Mouse (Mus musculus) A20 (cell line): Measurements from ENCODE around the gene Itsn2.
"Not testable (repeated sequence)": the region's sequence is repeated elsewhere in the genome, so short reads cannot be mapped to it uniquely, and the experiment has no call there.

Experiments
- DNase-seq: peaks from one replicate; pipeline ENCODE4 v3.0.0-alpha.2; 2011; ENCODE audit warnings: low read depth, low spot score

Gene Itsn2

DNA sequence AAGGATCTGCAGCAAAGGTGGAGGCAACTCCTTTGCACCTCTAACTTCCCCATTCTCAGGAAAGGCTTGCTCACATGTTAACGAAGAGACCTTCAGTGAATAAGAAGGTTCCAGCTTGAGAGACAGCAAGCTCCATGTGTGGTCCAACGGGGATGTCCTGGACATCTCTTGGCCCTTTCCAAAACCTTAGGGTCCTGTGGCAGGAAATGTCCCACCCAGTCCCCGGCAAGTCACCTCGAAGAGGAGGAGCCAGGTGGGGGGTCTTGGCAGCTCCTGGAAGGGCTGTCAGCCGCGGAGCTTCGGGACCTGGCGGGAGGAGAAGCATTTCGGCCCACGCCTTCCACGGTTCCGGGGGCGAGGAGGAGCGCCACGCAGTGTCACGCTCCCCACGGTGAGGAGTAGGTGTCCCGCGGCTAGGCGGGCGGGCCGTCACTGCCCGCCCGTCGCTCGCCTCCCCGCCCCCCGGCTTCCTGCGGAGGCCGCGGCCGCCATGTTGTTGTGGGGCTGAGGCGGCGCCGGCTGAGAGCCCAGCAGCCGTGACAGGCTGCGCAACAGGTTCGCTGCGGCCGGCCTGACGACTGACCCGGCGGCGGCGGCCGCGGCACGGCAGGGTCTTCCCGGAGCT lies at the start of gene Itsn2, which contains the start of gene Gm3625:
Gene Itsn2, plus strand, starts transcription at position 98 of the 625 bp plus-strand sequence.
Gene Gm3625, minus strand, starts transcription at position 387 of the 625 bp plus-strand sequence.
- peak; percentile 84 for DNase-seq

DNA sequence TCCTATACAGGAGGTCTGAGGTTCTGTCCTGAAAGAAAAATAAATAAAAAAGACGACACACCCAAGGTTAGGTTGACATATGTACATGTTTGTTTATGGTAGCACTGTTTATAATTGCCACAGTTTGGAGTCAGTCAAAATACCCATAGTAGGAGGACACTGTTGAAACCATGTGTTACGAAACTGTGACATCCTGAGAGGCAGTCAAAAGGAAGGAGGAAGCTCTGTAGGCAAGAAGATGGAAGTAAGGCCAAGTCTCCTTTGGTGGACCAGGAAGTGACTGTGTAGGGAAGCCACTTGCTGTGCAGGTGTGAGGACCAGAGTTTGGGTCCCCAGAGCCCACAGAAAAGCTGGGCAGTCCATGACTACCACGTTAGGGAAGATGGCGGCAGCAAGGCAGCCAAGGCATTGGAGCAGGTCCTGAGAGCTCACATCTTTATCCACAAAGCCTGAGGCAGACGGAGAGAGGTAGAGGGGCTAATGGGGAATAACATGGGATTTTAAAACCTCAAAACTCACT lies 48.0 kb upstream of the Itsn2 start:
- no peak for DNase-seq

DNA sequence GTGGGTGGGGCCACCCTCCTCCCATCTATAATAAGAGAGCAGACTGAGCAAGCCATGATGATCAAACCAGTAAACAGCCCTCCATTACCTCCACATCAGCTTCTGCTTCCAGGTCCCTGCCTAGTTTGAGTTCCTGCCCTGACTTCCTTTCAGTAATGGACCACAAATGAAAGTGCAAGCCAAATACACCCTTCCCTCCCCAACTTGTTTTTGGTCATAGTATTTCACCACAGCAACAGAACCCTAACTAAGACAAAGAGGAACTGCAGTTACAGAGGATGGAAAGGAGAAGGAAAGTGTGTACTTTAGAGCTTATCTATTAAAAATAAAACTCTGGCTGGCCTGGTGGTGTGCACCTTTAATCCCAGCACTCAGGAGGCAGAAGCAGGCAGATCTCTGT lies 47.0 kb upstream of the Itsn2 start:
- peak; percentile 21 for DNase-seq

DNA sequence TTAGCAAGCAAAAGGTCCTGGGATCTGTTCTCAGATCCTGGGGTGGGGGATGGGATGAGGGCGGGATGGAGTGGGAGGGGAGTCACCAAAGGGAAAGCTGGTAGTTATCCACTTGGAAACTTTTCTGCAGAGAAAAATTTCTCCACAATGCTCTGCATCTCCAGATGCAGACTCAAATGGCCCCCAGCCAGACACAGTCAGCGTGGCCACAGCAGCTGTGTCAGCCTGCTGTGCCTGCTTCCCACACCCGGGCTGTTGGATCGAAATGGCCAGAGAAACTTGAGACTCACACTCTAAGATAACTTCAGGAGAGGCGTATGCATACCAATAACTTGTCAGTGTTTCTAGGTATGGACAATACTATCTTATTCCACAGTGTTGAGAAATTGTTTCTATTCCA lies 45.9 kb upstream of the Itsn2 start:
- no peak for DNase-seq

DNA sequence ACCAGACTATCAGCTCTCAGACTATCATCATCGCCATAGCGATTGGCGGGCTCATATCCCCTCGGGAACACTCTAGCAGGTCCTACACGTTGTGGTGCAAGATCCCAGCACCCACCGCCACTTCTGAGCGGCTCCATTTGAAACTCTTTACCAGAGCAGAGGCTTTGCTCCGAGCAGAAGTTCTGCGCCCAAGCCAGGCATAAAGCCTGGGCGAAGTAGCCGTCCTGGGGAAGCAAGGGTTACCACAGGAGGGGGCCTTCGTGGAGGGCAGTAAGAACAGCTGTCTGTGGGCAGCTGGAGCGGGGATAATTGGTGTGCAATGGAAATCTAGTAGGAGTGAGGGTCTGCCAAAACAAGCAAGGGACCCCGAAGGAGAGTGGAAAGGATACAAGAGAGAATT lies 44.9 kb upstream of the Itsn2 start:
- DNase-seq, result no peak

DNA sequence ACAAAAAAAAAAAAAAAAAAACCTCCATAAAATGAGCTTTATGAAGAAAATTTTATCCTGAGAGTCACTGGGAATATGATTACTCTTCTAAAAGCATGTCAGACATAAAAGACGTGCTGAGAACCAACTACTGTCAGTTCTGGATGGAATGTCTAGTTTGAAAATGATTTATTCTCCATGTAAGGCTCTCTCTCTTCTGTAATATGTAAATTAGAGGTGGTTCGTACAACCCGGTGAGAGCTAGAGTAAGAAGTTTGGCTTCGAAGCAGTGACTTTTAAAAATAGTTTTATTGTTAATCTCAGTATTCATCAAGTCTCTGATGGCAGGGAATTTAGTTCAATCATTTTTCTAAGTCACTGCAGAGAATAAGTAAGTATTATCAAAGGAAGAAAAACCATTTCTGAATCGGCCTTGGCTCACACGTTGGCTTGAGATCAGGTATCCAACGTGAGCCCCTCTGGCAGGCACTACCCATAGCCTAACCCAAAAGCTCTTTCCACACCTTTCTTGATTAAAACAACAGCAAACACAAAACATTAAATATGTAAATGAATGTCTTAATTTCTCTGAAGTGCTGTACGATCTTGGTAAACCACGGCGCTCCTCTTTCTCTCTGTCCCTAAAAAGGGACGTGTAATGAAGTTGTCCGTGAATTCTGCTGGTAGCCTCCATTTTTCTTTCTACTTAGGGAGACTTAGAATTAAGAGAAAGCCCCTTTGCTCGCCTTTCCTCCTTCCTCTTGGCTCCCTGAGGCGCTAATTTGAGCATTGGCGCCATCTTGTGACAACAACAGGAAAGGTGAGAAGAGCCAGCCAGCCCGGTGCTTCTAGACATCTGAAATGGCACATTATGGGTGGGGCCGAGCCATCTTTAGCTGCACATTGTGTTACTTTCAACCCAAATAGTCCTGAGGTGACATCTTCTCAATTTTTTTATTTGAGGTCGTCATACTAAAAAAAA lies 44.1 kb upstream of the Itsn2 start:
- peak; percentile 88 for DNase-seq

DNA sequence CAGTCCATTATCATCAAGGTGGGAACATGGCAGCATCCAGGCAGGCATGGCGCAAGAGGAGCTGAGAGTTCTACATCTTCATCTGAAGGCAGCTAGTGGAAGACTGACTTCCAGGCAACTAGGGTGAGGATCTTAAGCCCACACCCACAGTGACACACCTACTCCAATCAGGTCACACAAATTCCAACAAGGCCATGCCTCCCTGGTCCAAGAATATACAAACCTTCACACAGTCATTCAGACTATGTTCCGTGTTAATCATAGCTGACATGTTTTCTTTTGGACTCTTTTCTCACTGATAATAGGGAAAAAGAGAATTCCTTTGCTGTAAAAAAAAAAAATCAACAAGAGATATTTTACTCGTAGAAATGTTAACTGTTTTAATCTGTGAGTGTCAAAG lies 38.7 kb upstream of the Itsn2 start:
- not testable (repeated sequence) for DNase-seq

DNA sequence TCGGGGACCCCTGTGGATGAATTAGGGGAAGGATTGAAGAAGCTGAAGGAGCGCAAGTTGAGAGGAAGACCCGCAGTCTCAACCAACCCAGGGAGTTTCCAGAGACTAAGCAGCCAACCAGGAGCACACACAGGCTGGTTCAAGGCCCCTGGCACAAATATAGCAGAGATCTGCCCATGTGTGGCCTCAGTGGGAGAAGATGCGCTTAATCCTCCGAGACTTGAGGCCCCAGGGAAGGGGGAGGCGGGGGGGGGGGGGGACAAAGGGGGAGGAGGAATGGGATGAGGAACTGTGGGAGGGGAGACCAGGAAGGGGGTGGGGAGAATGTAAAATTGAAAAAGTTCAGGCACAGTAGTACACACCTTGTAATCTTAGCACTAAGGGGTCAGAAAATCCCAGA lies 37.0 kb upstream of the Itsn2 start:
- no peak for DNase-seq

DNA sequence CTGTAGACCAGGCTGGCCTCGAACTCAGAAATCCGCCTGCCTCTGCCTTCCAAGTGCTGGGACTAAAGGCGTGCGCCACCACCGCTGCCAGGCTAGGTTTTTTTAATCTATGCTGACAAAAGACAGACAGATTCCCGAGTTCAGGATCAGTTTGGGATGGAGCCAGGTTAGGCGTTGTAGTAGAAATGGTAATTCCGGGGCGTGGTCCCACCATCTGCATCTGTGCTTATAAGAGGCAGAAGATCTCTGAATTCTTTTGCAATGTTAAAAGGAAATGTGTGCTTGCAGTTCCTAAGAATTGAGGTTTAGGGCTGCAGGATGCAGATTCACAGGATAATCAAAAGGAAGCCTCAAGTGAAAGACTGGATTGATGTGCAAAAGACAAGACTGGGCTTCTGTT lies 35.5 kb upstream of the Itsn2 start:
- DNase-seq, result no peak

DNA sequence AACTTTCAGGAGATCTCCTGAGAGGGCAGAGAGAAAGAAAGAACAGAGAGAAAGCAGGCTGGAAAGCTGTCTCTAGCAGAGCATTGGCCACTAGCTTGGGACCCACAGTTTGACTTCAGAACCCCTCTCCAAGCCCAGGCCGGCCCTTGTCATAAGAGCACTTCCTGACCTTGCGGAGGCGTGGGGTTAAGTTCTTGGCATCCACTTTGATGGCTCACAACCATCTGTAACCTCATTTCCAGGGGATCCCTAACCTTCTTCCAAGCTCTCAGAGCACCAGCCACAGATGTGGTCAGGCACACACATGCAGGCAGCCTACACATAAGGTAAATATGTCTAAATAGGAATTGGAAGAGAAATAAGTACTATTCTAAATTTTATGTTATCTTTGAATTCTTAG lies 35.0 kb upstream of the Itsn2 start:
- DNase-seq, result no peak

DNA sequence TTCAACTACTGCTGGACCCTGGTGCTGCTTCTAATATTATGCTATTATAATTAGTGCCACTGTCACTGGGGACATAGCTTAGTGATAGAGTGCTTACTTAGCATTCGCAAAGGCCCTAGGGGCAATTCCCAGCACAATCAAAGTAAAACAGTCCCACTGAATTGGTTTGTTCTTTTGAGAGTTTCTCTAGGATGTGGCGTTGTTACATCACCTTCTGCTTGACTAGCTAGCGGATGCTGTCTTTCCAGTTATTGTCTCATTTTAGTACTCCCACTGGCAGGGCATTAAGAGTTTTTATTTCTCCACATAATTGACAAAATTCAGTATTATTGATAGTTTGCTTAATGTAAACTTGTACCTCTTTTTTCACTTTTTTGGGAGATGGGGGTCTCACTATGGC lies 34.4 kb upstream of the Itsn2 start:
- no peak for DNase-seq

DNA sequence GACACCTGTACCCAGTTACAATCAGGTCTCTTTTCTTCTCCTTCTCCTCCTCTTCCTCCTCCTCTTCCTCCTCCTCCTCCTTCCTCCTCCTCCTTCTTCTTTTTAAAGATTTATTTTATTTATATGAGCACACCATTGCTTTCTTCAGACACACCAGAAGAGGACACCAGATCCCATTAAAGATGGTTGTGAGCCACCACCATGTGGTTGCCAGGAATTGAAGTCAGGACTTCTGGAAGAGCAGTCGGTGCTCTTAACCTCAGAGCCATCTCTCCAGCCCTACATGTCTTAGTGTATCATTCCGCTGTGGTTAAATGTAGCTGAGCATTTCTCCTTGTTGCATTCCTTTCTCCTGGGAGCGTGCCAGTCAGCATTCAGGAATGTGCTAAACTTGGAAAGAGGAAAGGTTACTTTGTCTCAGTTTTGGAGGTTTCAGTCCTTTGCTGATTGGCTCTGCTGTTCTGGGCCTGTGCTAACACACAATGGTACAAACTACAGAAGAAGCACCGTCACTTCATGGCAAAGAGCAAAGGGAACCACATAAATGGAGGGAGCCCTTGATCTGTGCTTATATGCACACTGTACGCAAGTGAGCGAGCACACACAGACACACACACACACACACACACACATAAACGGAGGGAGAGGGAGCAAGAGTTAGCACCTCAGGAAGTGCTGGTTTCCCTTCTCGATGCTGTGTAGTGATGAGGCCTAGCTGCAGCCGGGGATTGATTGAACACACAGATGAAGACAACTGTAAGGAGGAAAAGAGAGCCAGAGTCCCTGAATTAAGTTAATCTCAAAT lies 33.8 kb upstream of the Itsn2 start:
- no peak for DNase-seq

DNA sequence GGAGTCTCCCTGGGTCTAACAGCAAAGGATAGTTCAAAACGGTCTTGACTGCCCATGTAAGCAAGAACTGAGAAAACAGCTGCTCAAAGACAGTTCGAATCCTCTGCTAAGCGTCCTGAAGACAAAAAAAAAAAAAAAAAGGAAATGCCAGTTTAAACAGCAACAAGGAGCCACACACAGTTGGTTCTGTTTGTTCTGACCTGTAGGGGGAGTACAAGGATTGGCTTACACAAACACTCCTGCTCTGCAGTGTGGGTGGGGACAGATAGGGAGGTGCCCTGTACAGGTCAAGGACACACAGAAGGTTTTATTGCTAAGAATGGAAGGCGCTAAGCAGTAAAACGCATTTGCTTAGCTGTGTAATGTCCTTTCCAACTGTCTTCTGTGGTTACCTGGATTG lies 20.6 kb upstream of the Itsn2 start:
- peak; percentile 87 for DNase-seq

DNA sequence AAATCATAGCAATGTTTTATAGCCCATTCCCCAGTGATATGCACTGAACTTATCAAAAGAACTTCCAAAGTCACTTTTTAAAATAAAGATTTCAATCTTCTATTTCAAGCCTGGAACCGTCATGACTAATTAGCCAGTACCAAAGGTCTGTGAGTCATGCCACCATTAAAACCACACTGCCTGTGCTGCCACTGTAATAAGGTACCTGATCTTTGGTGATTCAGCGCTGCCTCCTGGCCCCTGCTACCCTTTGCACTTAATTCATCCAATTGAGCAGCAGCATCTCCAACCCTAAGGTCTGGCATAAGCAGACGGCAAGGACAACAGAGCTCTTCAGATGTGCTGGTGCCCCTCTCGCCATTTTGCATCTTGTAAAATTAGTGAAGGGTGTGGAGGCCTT lies 18.4 kb upstream of the Itsn2 start:
- DNase-seq, result no peak

DNA sequence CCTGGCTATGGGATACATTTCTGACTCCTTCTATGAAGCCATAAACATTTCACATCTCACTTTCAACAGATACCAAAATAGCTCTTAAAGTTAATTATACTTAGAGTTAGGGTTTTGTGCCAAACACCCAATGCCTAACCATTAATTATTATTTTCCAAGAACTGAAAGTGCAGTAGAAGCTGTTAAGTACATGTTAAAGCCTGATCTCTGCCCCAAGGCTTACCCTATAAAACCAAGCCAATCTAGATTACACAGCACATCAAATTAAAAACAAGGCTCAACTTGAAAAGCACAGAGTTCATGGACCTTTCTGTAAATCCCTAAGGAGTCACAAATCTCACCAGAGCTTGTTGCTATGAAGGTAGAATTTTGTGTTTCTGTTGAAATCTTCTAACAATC lies 10.1 kb upstream of the Itsn2 start:
- DNase-seq, result no peak

DNA sequence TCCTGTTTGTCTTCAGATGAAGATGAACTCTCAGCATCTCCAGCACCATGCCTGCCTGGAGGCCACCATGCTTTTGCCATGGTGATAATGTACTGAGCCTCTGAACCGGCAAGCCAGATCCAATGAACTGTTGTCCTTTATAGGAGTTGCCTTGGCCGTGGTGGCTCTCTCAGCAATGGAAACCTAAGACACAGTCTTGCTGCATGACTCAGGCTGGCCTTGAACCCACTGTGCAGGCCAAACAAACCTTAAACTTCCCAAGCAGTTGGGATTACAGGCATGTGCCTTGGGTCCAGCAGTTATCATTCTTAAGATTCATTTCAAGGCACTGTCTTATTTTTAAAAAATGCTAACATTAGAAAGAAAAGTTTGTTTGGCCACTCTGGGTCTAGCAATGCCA lies 4.6 kb upstream of the Itsn2 start:
- DNase-seq, result no peak

DNA sequence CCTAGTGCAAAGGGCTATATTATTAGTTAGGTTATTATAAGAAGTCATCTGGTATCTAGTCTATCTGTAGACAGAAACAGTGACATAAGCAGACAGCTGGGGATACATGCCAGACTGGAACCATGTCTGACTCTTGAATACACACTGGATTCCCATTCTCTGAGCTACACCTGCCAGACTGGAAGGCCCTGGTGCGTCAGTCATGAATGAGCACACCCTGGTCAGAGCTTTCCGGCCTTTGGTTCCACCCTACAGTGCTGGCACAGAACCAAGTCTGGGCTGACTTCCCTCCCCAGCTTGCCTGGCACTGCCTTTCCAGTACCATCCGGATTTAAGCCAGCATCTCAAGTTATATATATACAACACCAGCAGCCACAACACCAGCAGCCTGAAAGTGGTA lies 3.8 kb upstream of the Itsn2 start:
- DNase-seq, result no peak

DNA sequence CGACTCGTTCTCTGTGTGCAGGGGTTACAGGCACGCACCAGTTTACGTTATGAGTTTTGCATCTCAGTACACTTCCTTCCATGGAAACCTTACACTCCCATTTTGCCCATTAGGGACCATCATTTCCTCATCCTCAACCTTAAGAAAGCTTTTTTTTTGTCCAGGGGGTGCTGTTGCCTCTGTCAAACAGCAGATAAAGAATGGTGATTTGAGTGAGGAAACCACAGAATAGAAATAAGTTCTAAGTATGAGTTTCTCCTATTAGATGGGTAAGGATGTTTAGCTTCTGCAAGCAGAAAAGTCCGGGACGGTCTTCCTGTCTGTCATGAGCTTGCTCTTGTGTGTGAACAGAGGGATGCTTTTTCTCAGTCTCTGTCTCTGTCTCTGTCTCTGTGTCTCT lies 413 bp upstream of the Itsn2 start:
- DNase-seq, result no peak

DNA sequence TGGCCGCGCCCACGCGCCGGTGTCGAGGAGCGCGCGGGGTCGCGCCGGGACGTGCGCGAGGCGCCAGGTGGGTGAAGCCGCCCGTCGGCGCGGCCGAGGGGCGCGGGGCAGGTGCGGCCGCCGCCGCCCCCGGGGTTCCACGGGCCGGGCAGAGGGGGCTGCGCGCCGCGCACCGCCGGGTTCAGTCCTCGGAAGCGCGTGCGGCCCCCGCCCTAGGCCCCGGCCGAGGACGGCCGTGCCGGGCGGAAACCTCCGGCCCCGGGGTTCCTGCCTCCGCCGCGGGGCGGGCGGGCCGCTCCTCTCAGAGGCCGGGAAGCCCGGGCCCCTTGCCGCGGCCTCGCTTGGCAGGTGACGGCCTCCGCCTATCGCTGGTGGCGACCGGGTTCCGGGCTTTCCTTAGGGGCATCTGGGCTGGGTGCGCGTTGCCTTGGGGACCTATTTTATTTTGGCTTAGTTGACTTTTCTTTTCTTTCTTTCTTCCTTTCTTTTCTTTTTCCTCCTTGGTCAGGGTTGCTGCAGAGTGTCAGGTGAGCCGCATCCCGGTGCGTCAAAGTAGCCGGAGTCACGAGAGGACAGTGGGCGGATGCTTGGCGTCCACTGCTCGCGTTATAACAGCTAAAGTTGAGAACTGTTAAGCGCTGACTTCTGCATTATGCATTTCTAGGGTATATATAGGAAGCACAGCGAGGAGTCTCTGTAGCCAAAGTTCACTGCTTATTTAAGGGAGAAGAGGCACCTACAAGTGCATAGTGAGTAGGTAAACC lies 910 bp downstream of the Itsn2 start:
- DNase-seq, result no peak

DNA sequence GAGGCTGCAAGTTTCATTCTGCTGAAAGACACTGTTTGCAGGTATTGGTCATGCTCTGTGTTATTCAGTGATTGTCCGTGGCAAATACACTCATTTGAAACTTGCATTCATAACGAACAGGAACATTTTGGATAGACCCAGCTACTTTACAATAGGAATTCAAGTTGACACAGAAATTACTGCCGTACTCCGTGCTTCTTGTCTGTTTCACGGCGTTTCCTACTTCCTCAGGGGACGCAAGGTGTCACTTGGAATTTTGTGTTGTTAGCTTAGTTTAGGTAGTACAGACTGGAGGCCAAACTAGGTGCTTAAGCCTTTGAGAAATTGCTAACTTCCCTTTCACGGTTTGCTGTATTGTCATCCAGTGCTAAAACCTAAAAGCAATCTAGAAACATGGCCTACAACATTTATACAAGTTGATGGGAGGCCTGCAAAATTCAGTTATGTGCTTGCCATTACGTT lies 1.5 kb downstream of the Itsn2 start:
- peak; percentile 76 for DNase-seq

DNA sequence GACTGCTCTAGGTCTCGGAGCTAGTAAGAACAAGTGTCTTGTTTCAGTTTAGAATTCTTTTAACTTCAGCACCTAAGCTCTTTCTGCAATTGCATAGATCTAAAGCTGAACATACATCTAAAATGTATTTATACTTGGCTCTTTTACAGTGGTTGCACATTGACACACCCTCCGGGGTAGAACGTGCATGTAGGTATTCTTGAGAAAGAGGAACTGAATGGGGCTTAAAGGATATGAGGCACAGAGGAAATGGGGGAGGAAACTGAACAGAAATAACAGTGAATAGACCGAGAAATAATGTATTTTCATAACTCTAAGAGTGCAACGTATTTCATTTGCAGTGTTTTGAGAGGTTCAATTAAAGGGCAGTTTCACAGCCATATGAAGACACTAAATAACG lies 2.6 kb downstream of the Itsn2 start:
- peak; percentile 84 for DNase-seq
